Mouse (Mus musculus) forebrain, embryonic 16.5 days (tissue): ENCODE data around the gene Mycbpap. TPM values are rescaled to one million over a fixed set of nuclear protein-coding genes. Genes with fewer than 3 reads are reported as not detected.

Experiments
- ATAC-seq: fragments of 200-750 bp; cut with Nextera tagmentation; 2 replicates; pipeline ENCODE4 v1.8.0; 2017; ENCODE audit warnings: mild to moderate bottlenecking, moderate library complexity
- H3K27ac ChIP-seq: fragments of 300-500 bp; sonication (generic); 2 replicates; pipeline ENCODE4 v1.5.1; 2014; ENCODE audit warnings: low read length, control low read depth
- H3K27me3 ChIP-seq: fragments of 300-500 bp; sonication (generic); replicated peaks from 2 replicates; pipeline ENCODE4 v1.6.1; 2014; ENCODE audit warnings: low read length; ENCODE audit not compliant: control insufficient read depth, insufficient read depth
- H3K36me3 ChIP-seq: fragments of 300-500 bp; sonication (generic); 2 replicates; pipeline ENCODE4 v1.6.1; 2014; ENCODE audit not compliant: control insufficient read depth, insufficient read depth
- H3K4me1 ChIP-seq: fragments of 300-500 bp; sonication (generic); replicated peaks from 2 replicates; pipeline ENCODE4 v1.6.1; 2014; ENCODE audit warnings: low read length; ENCODE audit not compliant: control insufficient read depth, insufficient read depth
- H3K4me2 ChIP-seq: fragments of 300-500 bp; sonication (generic); 2 replicates; pipeline ENCODE4 v1.6.1; 2014; ENCODE audit warnings: mild to moderate bottlenecking, low read length, control low read depth
- H3K4me3 ChIP-seq: fragments of 300-500 bp; sonication (generic); replicated peaks from 2 replicates; pipeline ENCODE4 v1.5.1; 2014; ENCODE audit warnings: mild to moderate bottlenecking, low read length, control low read depth
- H3K9ac ChIP-seq: fragments of 300-500 bp; sonication (generic); replicated peaks from 2 replicates; pipeline ENCODE4 v1.6.1; 2014; ENCODE audit warnings: low read depth, low read length, control low read depth
- H3K9me3 ChIP-seq: fragments of 300-500 bp; sonication (generic); 2 replicates; pipeline ENCODE4 v1.6.1; 2016; ENCODE audit warnings: low read length; ENCODE audit not compliant: control insufficient read depth
- WGBS: fragments of 180-500 bp; shearing (Covaris S2); extraction: QIAGEN DNeasy Blood & Tissue Kit; methylation state at CpG from one replicate; pipeline ENCODE4 v1.1.7; 2014; 5-methylcytosine and 5-hydroxymethylcytosine counted together
- polyA plus RNA-seq: library from polyadenylated mRNA; unstranded; fragments of >200 nt; fragmentation: Nextera tagmentation; extraction: Ambion mirVana; gene quantifications from 2 replicates; pipeline ENCODE4 v1.2.1, GENCODE M21; 2015

Mycbpap gene
- polyA plus RNA-seq, 1 experiment from 2014 or later, result 2.6 TPM

GRCm38 (mm10) chr11:94488767-94489533 lies 32.6 kb downstream of the Mycbpap start:
- WGBS, result 91% methylated on average over 11 of the region's 11 CpGs
- H3K9ac ChIP-seq, result no peak overlapping the region
- no peaks in the 10 kb centered on the region for H3K9me3 ChIP-seq
- no peak overlapping the region for H3K4me2 ChIP-seq
- H3K4me1 ChIP-seq, result peaks cover 10% of the 10 kb centered on the region
- H3K27ac ChIP-seq, result no peak overlapping the region
- no peaks in the 10 kb centered on the region for H3K27me3 ChIP-seq
- ATAC-seq, result no peak
- H3K4me3 ChIP-seq, result no peak overlapping the region
- H3K36me3 ChIP-seq, result no peaks in the 10 kb centered on the region

- H3K4me3 ChIP-seq, result 0 out of 2 replicates have a peak within 1 kb of the TSS, but pooled peaks have one; percentile 4
- H3K36me3 ChIP-seq, result no peaks in the 10 kb centered on the region
- no peak within 1 kb of the TSS for H3K27ac ChIP-seq
- no peaks in the 10 kb centered on the region for H3K27me3 ChIP-seq
- H3K4me2 ChIP-seq, result peak within 1 kb of the TSS; percentile 29
- no peaks in the 10 kb centered on the region for H3K9me3 ChIP-seq
- 2% methylated on average over 24 of the region's 24 CpGs for WGBS
- peaks cover 4% of the 10 kb centered on the region; the same call in 1 of the 2 replicates for H3K4me1 ChIP-seq
- H3K9ac ChIP-seq, result peak within 1 kb of the TSS; percentile 24; the same call in 1 of the 2 replicates
- ATAC-seq, result peak; percentile 86
Measured at GRCm38 (mm10) chr11:94486001-94486400, 35.5 kb downstream of the Mycbpap start, which contains the start of gene Spata20. Gene Spata20, minus strand, starts transcription at chr11:94486179.

DNA sequence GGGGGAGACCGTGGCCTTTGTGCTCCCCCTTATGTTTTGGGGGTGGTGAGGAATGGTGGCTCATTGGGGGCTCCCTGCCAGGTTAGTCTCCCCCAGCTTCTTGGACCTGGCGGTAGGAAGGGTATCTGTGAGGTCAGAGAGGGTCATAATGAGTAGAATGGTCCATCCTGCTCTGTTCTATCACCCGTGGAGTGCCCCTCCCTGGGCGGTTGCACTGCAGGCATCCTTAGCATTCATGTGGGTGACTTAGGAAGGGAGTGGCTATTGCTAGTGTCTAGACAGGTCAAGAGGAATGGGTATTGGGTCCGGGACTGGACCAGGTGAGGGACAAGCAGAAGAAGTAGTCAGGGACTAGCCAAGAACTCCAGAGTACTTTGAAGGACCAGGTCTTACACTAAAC lies 36.3 kb downstream of the Mycbpap start:
- no peak for ATAC-seq
- H3K9ac ChIP-seq, result no peak overlapping the region

DNA sequence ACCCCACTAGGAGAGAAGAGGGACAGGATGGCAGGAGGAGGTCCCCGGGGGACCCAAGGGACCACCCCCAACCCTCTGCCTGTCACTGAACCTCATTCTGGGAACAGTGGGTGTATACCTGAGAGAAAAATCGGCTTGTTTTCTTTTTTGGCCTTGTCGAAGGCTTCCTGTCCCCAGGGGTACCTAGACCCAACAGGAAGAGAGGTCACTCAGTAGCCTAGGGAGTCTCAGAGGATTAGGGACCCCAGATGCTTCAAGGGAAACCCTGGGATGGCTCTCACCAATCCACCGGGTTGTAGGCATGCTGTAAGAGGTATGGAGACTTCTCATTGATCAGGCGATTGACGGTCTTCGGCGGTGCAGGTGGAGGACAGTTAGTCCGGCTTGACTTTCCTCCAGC lies 36.9 kb downstream of the Mycbpap start:
- 88% methylated on average over 9 of the region's 9 CpGs for WGBS
- H3K9me3 ChIP-seq, result no peaks in the 10 kb centered on the region

More for the DNA sequence above, 36.3 kb downstream of the Mycbpap start:
- Histone ChIP-seq H3K36me3 (no peaks in the 10 kb centered on the region), H3K9me3 (no peaks in the 10 kb centered on the region), H3K27me3 (no peaks in the 10 kb centered on the region), H3K27ac (no peak overlapping the region), H3K4me2 (no peak overlapping the region), H3K4me3 (no peak overlapping the region), H3K4me1 (no peaks in the 10 kb centered on the region)
- 90% methylated on average over 5 of the region's 5 CpGs for WGBS

DNA sequence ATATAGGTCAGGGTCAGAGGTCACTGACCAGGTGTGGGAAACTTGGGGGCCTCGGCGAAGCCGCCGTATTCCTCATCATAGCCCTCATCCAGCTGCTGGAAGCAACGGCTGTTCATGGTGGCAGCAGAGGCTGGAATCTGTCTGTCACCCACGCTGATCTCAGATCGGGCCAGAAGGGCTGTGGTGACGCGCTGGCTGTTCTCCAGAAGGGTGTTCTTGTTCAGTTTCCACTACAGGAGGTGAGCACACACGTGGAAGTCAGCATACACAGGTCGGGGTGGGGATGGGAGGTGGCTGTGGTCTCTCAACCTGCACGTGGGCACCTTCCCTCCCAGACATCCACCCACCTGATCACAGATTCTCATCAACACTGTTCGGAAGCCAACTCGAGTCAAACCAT lies 37.6 kb downstream of the Mycbpap start:
- WGBS, result 80% methylated on average over 14 of the region's 14 CpGs
- Histone ChIP-seq H3K27ac (no peak overlapping the region), H3K4me1 (no peaks in the 10 kb centered on the region), H3K9me3 (no peaks in the 10 kb centered on the region), H3K9ac (no peak overlapping the region), H3K36me3 (no peaks in the 10 kb centered on the region), H3K27me3 (no peaks in the 10 kb centered on the region), H3K4me2 (no peak overlapping the region), H3K4me3 (no peak overlapping the region)
- ATAC-seq, result no peak

More for the DNA sequence above, 36.9 kb downstream of the Mycbpap start:
- Histone ChIP-seq H3K4me1 (no peaks in the 10 kb centered on the region), H3K36me3 (no peaks in the 10 kb centered on the region), H3K4me2 (no peak overlapping the region), H3K4me3 (no peak overlapping the region), H3K9ac (no peak overlapping the region), H3K27me3 (no peaks in the 10 kb centered on the region), H3K27ac (no peak overlapping the region)
- no peak for ATAC-seq

GRCm38 (mm10) chr11:94483436-94483835 lies 38.1 kb downstream of the Mycbpap start:
- Histone ChIP-seq H3K9ac (no peak overlapping the region), H3K36me3 (no peaks in the 10 kb centered on the region), H3K27me3 (no peaks in the 10 kb centered on the region), H3K4me2 (no peak overlapping the region), H3K27ac (no peak overlapping the region), H3K4me1 (no peaks in the 10 kb centered on the region), H3K4me3 (no peak overlapping the region), H3K9me3 (no peaks in the 10 kb centered on the region)
- no peak for ATAC-seq
- 79% methylated on average over 11 of the region's 11 CpGs for WGBS

GRCm38 (mm10) chr11:94482738-94483137 lies 38.8 kb downstream of the Mycbpap start:
- H3K27ac ChIP-seq, result no peak overlapping the region
- H3K4me3 ChIP-seq, result no peak overlapping the region
- ATAC-seq, result no peak
- no peaks in the 10 kb centered on the region for H3K27me3 ChIP-seq
- no peaks in the 10 kb centered on the region for H3K4me1 ChIP-seq
- no peaks in the 10 kb centered on the region for H3K36me3 ChIP-seq
- no peaks in the 10 kb centered on the region for H3K9me3 ChIP-seq
- H3K4me2 ChIP-seq, result no peak overlapping the region
- 92% methylated on average over 11 of the region's 11 CpGs for WGBS
- H3K9ac ChIP-seq, result no peak overlapping the region

DNA sequence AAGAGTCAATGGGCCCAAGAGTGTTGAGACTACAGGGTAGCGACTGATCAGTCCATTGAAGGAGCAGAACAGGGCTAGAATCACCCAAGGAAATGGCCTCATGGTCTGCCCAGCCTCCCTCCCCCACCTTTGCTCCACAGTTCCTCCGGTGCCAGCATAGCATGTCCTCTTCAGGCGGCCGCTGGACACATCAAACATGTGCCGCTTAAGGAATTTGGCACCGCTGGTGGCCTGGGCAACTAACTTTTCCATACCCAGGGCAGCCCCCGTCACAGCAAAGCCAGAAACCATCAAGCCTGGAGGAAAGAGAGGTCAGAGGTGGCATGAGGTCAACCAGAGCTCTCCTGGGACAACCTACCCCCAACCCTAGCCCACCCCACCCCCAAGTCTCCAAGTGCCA lies 39.6 kb downstream of the Mycbpap start:
- no peak overlapping the region for H3K4me3 ChIP-seq
- H3K36me3 ChIP-seq, result no peaks in the 10 kb centered on the region
- 95% methylated on average over 7 of the region's 7 CpGs for WGBS
- no peak overlapping the region for H3K9ac ChIP-seq
- H3K4me1 ChIP-seq, result no peaks in the 10 kb centered on the region
- H3K4me2 ChIP-seq, result no peak overlapping the region
- H3K27me3 ChIP-seq, result no peaks in the 10 kb centered on the region
- no peaks in the 10 kb centered on the region for H3K9me3 ChIP-seq
- H3K27ac ChIP-seq, result no peak overlapping the region
- no peak for ATAC-seq

DNA sequence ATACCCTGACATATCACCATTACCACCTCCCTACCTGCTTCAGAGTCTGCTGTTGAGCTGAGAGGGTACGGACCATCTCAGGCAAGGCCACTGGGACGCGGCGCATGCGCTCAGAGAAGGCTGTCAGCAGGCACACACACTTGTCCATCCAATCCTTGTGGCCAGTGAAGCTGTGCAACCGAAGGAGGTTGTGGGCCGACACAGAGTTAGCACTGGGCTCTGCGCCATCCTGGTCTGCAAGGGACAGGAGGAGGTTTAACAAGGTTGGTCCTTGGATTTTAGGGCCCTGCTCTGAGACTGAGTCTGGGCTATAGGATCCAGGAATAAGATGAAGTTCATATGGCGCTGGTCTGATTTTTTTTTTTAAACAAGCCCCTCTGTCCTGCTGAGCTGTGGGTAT lies 41.2 kb downstream of the Mycbpap start:
- H3K4me2 ChIP-seq, result no peak overlapping the region
- H3K27me3 ChIP-seq, result 0 out of 2 replicates have a peak, but pooled peaks cover 5% of the 10 kb centered on the region
- 87% methylated on average over 9 of the region's 9 CpGs for WGBS
- no peak overlapping the region for H3K4me3 ChIP-seq
- ATAC-seq, result no peak
- peaks cover 7% of the 10 kb centered on the region for H3K4me1 ChIP-seq
- no peak overlapping the region for H3K27ac ChIP-seq
- no peak overlapping the region for H3K9ac ChIP-seq
- H3K36me3 ChIP-seq, result no peaks in the 10 kb centered on the region
- no peaks in the 10 kb centered on the region for H3K9me3 ChIP-seq
